Mouse (Mus musculus): ENCODE measurements around the gene Sycp2. TPM values are rescaled to one million over a fixed set of nuclear protein-coding genes. Genes with fewer than 3 reads are reported as not detected.
A peak's percentile ranks its signal among the peaks of the same experiment; 100 is the strongest.

The Sycp2 gene
- polyA plus RNA-seq, 1 experiment from 2014 or later: 0.05 TPM

DNA sequence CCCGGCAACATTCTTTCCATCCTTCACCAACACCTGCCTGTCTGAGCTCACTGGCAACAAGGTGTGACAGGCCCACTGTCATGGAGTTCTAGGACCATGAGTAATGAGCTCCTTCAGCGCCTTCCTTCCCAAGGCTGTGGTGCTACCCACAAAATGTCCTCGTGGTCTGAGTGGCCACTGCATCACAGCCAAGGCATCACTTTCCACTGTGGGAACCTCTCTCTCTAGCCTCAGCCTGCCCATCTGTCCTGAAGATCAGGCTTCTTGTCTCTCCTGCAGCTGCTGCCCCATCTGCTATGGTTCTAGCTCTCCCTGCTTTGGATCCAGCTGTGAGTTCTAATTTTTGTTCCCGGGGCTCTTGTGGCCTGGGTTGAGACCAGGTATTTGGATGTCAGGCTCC, 82.7 kb downstream of the Sycp2 start:
- Histone ChIP-seq H3K9ac (no peak overlapping the region), H3K27ac (no peak overlapping the region), H3K36me3 (no peaks in the 10 kb centered on the region), H3K4me2 (no peak overlapping the region), H3K27me3 (replicated peaks) (no peaks in the 10 kb centered on the region), H3K4me3 (replicated peaks) (no peak overlapping the region), H3K4me1 (peaks cover 5% of the 10 kb centered on the region; the same call in 1 of the 2 replicates), H3K9me3 (no peaks in the 10 kb centered on the region)
- ATAC-seq (ENCODE audit: insufficient read depth, low FRiP score, low read depth): no peak
- 81% methylated on average over 4 of the region's 4 CpGs for WGBS

DNA sequence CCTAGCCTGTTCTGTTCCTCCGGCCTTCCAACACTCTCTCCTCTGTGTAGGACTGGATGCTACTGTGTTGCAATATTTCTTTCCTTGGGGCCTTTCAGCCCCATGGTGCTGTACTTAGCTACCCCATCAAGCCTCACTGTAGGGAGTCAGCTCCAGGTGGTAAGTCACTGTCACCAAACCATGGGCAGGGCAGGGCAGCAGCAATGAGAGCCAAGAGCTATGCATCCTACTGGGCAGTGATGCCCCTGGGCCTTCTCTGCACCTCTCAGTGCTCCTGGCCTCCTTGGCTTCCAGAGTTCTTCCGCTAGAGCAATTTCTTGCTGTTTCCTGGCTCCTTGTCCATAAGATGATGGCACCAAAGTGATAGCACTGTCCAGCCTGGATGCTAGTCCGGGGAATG, 83.1 kb downstream of the Sycp2 start:
- Histone ChIP-seq H3K27me3 (replicated peaks) (no peaks in the 10 kb centered on the region), H3K4me2 (no peak overlapping the region), H3K4me3 (replicated peaks) (no peak overlapping the region), H3K9me3 (no peaks in the 10 kb centered on the region), H3K4me1 (peaks cover 5% of the 10 kb centered on the region; the same call in 1 of the 2 replicates), H3K27ac (no peak overlapping the region), H3K9ac (no peak overlapping the region), H3K36me3 (no peaks in the 10 kb centered on the region)
- ATAC-seq (ENCODE audit: insufficient read depth, low FRiP score, low read depth): no peak
- WGBS: 84% methylated on average over 3 of the region's 3 CpGs

DNA sequence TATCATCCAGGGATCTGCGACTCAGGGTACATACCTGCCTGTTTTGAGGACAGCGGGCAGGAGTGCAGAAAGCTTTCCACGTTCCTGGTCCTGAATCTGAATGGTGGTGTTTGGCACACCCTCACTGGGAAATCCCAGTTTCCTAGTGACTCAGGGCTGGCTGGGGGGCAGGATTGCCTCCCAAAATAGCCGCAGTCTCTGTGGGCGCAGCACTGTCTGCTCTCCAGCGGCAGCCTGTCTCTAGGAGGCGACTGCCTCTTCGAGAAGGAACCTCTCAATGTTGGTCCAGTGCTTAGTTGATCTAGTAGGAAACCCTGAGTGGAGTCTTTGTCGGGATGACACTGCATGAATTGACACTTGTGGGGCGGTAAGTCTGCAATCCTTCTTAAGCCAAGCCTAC, 86.2 kb downstream of the Sycp2 start:
- Histone ChIP-seq H3K4me3 (replicated peaks) (no peak overlapping the region), H3K4me1 (no peaks in the 10 kb centered on the region), H3K9ac (no peak overlapping the region), H3K27me3 (replicated peaks) (no peaks in the 10 kb centered on the region), H3K9me3 (no peaks in the 10 kb centered on the region), H3K4me2 (no peak overlapping the region), H3K36me3 (no peaks in the 10 kb centered on the region), H3K27ac (no peak overlapping the region)
- 79% methylated on average over 10 of the region's 10 CpGs for WGBS
- ATAC-seq (ENCODE audit: insufficient read depth, low FRiP score, low read depth): no peak

DNA sequence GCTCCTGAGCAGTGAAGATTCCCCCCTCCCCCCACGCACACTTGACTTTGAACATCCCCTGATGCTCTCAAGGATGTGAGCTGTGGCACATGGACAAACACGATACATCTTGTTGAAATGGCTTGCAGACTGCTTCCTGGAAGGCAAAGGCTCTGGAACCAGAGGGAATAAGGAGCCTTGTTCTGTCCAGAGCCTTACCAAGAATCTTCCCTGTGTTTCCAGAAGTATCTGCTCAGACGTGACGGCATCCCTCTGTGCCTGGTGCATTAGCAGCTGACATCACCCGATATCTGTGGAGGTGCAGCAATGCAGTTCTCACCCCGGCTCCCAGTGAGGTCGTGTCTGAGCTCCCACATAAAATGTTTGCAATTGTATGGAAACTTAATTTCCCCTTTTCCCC, 87.7 kb downstream of the Sycp2 start:
- no peaks in the 10 kb centered on the region for H3K27me3 ChIP-seq (replicated peaks)
- no peaks in the 10 kb centered on the region for H3K36me3 ChIP-seq
- no peak overlapping the region for H3K27ac ChIP-seq
- H3K9ac ChIP-seq: no peak overlapping the region
- H3K9me3 ChIP-seq: no peaks in the 10 kb centered on the region
- no peak overlapping the region for H3K4me2 ChIP-seq
- H3K4me3 ChIP-seq (replicated peaks): no peak overlapping the region
- ATAC-seq (ENCODE audit: insufficient read depth, low FRiP score, low read depth): no peak
- no peaks in the 10 kb centered on the region for H3K4me1 ChIP-seq
- 76% methylated on average over 7 of the region's 7 CpGs for WGBS

DNA sequence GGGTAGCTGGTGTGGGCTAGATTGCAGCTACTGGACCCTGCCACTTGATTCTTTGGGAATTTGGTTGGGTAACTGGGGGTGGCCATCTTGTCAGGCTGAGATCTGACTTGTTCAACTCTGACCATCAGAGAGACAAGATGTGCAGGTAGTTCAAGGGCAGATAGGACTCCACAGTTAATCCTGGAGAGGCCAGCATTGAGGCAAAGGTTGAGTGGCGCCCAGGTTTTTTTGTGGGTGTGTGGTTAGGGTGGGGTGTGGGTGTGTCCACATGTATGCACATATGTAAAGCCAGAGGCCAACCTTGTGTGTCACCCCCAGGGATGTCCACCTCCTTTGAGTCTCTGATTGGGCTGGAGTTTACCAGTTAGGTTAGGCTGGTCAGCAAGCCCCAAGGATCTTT, 91.2 kb downstream of the Sycp2 start:
- H3K27me3 ChIP-seq (replicated peaks): no peaks in the 10 kb centered on the region
- no peak overlapping the region for H3K4me2 ChIP-seq
- no peak overlapping the region for H3K9ac ChIP-seq
- no peaks in the 10 kb centered on the region for H3K36me3 ChIP-seq
- no peak overlapping the region for H3K27ac ChIP-seq
- H3K4me1 ChIP-seq: no peaks in the 10 kb centered on the region
- ATAC-seq (ENCODE audit: insufficient read depth, low FRiP score, low read depth): no peak
- WGBS: 70% methylated on average over 1 of the region's 1 CpGs
- H3K9me3 ChIP-seq: no peaks in the 10 kb centered on the region
- H3K4me3 ChIP-seq (replicated peaks): no peak overlapping the region

DNA sequence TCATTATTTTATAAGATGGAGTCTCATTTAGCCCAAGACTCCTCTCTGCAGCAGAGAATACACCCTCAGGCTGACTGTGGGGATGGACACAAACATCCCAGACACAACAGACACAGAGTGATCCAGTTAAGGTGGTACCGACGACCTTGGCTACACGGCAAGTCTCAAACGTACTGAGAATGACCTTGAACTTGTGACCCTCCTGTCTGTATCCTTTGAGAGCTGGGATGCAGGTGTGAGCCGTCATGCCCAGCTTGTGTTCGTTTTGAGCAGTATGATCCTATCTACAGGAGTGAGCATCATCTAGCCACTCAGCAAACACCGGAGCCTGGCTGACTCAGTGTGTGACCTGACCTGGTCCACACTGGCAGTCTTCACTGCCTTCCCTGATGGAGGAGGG, 93.9 kb downstream of the Sycp2 start:
- no peaks in the 10 kb centered on the region for H3K27me3 ChIP-seq (replicated peaks)
- H3K4me3 ChIP-seq (replicated peaks): no peak overlapping the region
- no peak overlapping the region for H3K4me2 ChIP-seq
- no peak for ATAC-seq (ENCODE audit: insufficient read depth, low FRiP score, low read depth)
- WGBS: 55% methylated on average over 7 of the region's 7 CpGs
- no peak overlapping the region for H3K9ac ChIP-seq
- H3K4me1 ChIP-seq: no peaks in the 10 kb centered on the region
- no peaks in the 10 kb centered on the region for H3K36me3 ChIP-seq
- no peaks in the 10 kb centered on the region for H3K9me3 ChIP-seq
- H3K27ac ChIP-seq: no peak overlapping the region

DNA sequence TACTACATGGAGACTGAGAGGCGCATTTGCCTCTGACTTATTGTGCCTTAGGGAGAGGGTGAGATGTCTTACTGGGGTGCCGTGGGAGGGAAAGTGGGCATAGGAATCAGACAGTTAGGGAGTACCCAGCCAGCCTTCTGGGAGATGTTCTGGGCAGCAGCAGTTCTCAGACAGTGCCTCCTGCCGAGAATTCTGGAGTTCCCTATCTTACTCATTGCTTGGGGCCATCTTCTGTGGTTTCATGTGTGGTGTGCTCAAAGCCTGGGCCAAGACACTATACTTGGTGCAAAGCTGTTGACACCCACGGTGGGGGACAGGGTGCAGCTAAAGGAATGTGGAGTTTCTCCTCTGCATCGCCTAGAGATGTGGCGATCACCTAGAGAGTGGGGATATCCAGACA, 102.8 kb downstream of the Sycp2 start:
- no peak overlapping the region for H3K27ac ChIP-seq
- H3K4me1 ChIP-seq: no peaks in the 10 kb centered on the region
- no peak overlapping the region for H3K4me2 ChIP-seq
- 0 out of 2 replicates have a peak, but pooled peaks have one; percentile 33 for ATAC-seq (ENCODE audit: insufficient read depth, low FRiP score, low read depth)
- 77% methylated on average over 6 of the region's 6 CpGs for WGBS
- no peak overlapping the region for H3K4me3 ChIP-seq (replicated peaks)
- H3K27me3 ChIP-seq (replicated peaks): no peaks in the 10 kb centered on the region
- H3K9ac ChIP-seq: no peak overlapping the region
- H3K9me3 ChIP-seq: no peaks in the 10 kb centered on the region
- H3K36me3 ChIP-seq: no peaks in the 10 kb centered on the region

DNA sequence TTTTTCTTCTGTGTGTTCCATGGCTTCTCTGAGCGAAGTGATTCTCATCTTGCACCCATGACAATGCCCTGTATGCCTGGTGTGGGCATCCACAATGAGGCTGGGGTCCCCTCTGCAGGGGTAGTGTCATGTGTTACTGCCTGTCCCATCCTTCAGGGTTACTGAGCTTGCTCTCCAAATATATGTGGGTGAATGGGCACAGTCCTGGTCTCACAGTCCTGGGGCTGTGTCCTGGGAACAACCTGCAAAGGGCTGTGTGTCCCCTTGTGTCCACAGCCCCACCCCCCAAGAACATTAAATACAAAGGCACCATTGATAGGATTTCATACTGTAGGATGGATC, 103.3 kb downstream of the Sycp2 start:
- no peak overlapping the region for H3K4me2 ChIP-seq
- 65% methylated on average over 1 of the region's 1 CpGs for WGBS
- H3K27ac ChIP-seq: no peak overlapping the region
- no peaks in the 10 kb centered on the region for H3K27me3 ChIP-seq (replicated peaks)
- H3K9ac ChIP-seq: no peak overlapping the region
- H3K36me3 ChIP-seq: no peaks in the 10 kb centered on the region
- H3K4me3 ChIP-seq (replicated peaks): no peak overlapping the region
- no peaks in the 10 kb centered on the region for H3K9me3 ChIP-seq
- H3K4me1 ChIP-seq: no peaks in the 10 kb centered on the region
- ATAC-seq (ENCODE audit: insufficient read depth, low FRiP score, low read depth): no peak

DNA sequence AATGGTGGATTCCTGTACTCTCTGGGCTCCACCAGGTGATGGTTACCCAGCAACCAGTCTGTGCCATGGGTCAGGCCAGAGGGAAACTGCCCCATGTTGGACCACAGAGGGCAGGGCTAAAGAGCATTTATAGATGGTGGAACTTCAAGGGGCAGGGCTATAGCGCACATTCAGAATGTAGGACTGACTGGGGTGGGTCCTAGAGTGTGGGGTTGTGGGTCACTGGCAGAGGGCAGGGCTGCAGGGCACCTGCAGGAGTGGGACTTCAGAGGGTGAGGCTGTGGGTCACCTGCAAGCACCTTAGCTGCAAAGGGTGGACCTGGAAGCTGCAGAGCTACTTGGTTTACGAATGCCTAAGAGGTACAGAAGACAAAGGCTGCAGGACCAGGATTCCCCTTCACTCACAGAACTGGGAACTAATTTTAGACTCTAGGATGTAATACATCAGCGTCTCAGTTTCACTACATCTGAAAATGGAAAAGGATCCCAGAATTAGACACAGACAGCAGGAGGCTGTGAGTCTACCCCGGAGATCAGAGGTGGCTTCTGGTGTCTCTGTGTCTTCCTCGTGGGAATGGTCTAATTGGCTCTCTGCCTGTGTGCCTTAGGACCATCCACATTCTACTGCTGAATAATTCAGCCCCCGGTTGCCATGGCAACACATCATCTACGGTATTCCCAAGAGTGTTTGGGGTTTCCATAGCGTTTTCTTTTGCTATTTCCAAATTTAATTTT, 103.9 kb downstream of the Sycp2 start:
- Histone ChIP-seq H3K9me3 (no peaks in the 10 kb centered on the region), H3K9ac (no peak overlapping the region), H3K4me1 (no peaks in the 10 kb centered on the region), H3K27me3 (replicated peaks) (no peaks in the 10 kb centered on the region), H3K4me2 (no peak overlapping the region), H3K27ac (no peak overlapping the region), H3K36me3 (no peaks in the 10 kb centered on the region), H3K4me3 (replicated peaks) (no peak overlapping the region)
- ATAC-seq (ENCODE audit: insufficient read depth, low FRiP score, low read depth): no peak
- WGBS: 65% methylated on average over 8 of the region's 8 CpGs

Other genes starting within 250 kb of the Sycp2 start
- 4.9 and 5.6 TPM in 2 replicates for gene Ppp1r3d, start 6.8 kb upstream of the Sycp2 start, polyA plus RNA-seq (2015; fragmentation: Nextera tagmentation; extraction: Ambion mirVana)
- 4.6 and 4.8 TPM in 2 replicates for gene Fam217b, start 6.8 kb upstream of the Sycp2 start, polyA plus RNA-seq (2015; fragmentation: Nextera tagmentation; extraction: Ambion mirVana)
- gene Cdh26, start 22.8 kb upstream of the Sycp2 start, polyA plus RNA-seq (2015; fragmentation: Nextera tagmentation; extraction: Ambion mirVana): 0.26 and 0.45 TPM in 2 replicates